Comparison of ENCODE assay signal across 9 mouse cellular contexts in the genomic region with DNA sequence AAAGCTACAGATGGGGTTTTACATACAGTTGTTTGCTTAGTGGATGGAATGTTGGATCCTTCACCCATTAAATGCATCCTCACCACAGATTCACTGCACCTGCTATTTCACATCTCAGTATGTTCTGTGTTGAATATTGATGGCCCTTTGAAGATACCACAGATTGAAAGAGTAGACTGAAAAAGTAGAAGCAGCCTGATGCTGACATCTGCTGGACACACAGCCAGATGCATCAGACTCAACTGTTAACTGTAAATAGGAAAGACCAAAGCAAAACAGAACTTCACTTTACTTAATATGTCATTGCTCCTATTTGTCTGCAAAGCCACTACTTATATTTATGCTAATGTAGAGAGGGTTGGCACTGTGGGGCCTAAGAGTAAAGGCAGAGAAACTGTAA.
DNase-seq lines count a peak whose midpoint lies in the region; ATAC-seq lines count a peak whose summit lies in the region.
"Had no signal": no experiment of that assay in that cellular context is flagged by ENCODE, and none has a peak within 500 bp of the region (broad histone marks: within the 10 kb centered on the region; RNA-seq: fewer than 3 reads in every experiment).

No protein-coding gene starts in this region.

- no peak overlapping the region for H3K4me2 ChIP-seq in hindbrain, embryonic 11.5 days (replicated peaks; ENCODE audit: low read depth, low read length)

- H3K36me3 ChIP-seq in hindbrain, embryonic 11.5 days (ENCODE audit: control insufficient read depth, insufficient read depth, low read length) = no peaks in the 10 kb centered on the region

- no peaks in the 10 kb centered on the region for H3K9me3 ChIP-seq in hindbrain, embryonic 11.5 days (ENCODE audit: control insufficient read depth, low read length)

- no peak overlapping the region for H3K4me3 ChIP-seq in hindbrain, embryonic 11.5 days (ENCODE audit: low read depth, low read length)
- H3K4me3 ChIP-seq: erythroblast, embryonic 14.5 days had no signal

- H3K9ac ChIP-seq in hindbrain, embryonic 11.5 days (ENCODE audit: low read depth, low read length) = no peak overlapping the region

- H3K27me3 ChIP-seq in hindbrain, embryonic 11.5 days (ENCODE audit: control insufficient read depth, insufficient read depth, low read length) = no peaks in the 10 kb centered on the region

- intact Hi-C loops in left cerebral cortex, postnatal 36 days (cut with DNase I) = loop anchor here (2.0 to 10.0 kb wide), 2 partner anchors 217 to 885 kb away; partner anchors contain the start of gene Negr1

- no peaks in the 10 kb centered on the region for H3K4me1 ChIP-seq in hindbrain, embryonic 11.5 days (replicated peaks; ENCODE audit: control insufficient read depth, insufficient read depth, low read length)

- ATAC-seq in hindbrain, embryonic 11.5 days (ENCODE audit: low FRiP score) = peak; percentile 77
- no peak for ATAC-seq in erythroblast, adult 5-6 weeks (replicated peaks; ENCODE audit: low FRiP score, poor library complexity, severe bottlenecking)

- H3K27ac ChIP-seq in hindbrain, embryonic 11.5 days (ENCODE audit: low read depth, low read length) = no peak overlapping the region

- peak; percentile 11 for DNase-seq in adrenal gland, postnatal 14 days
- no peak for DNase-seq in adrenal gland, adult 18-20 months (ENCODE audit: low spot score in 2 of 2)
- peak; percentile 29 for DNase-seq in 3T3-L1 (ENCODE audit: low read depth, low spot score)
- DNase-seq in cerebellum, postnatal 14 days = peak; percentile 44 to 49
- DNase-seq in hindbrain, embryonic 11.5 days (ENCODE audit: low spot score) = peak; percentile 51
- peak; percentile 15 to 33 for DNase-seq in left cerebral cortex, postnatal 36 days (ENCODE audit: low spot score in 2 of 2)
- DNase-seq in yolk sac, embryonic 10.5 days (ENCODE audit: low spot score) = no peak

Comparison
In these comparisons a context has a peak if more than half of its experiments do, and no peak if none do; other contexts are left out.
1. DNase-seq: peak in adrenal gland, postnatal 14 days (single experiment), 3T3-L1 (single experiment), cerebellum, postnatal 14 days (2 of 2), hindbrain, embryonic 11.5 days (single experiment) and left cerebral cortex, postnatal 36 days (2 of 2); none in adrenal gland, adult 18-20 months (0 of 2) and yolk sac, embryonic 10.5 days (single experiment).